Mouse (Mus musculus) spleen, postnatal 14 days (tissue): ENCODE data around the gene Pdgfc.

Source experiments
- DNase-seq, 2 experiments: peaks; one replicate each; pipeline ENCODE4 v3.0.0; 2021 to 2022; ENCODE audit warnings: low spot score in 2 of 2

Pdgfc gene

GRCm38 (mm10) chr3:81150228-81150627 lies 114.0 kb downstream of the Pdgfc start:
- no peak for DNase-seq

- no peak for DNase-seq
Observed at GRCm38 (mm10) chr3:81154420-81154819, 118.2 kb downstream of the Pdgfc start.

DNA sequence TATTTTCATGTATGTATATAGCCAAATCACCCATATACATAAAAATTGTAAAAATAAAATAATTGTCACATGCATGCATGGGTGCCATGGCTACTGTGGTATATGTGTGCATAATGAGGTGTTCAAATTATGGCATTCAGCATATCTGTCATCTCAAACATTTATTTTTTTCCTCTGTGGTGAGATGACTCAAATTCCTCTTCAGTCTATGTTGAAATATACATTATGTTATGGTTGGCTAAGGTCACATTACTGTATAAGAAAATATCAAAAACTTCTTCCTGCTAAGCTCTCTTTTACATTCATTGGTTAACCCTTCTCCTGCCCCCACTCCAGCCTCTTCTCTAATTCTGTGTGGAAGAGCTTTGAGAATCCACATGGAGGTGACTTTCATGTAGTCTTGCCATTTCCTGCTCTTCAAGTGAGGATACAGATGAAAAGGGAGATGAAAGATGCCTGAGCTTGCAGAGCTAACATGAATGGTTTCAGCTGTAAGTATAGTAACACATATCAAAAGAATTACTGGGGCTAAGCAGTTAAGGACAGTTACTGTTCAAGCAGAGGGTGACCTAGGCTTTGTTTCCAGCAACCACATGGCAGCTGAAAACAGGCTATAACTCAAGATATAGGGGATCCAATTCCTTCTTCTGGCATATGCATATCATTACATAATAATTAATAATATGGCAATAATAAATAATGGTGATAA lies 124.4 kb downstream of the Pdgfc start:
- DNase-seq, result no peak

DNA sequence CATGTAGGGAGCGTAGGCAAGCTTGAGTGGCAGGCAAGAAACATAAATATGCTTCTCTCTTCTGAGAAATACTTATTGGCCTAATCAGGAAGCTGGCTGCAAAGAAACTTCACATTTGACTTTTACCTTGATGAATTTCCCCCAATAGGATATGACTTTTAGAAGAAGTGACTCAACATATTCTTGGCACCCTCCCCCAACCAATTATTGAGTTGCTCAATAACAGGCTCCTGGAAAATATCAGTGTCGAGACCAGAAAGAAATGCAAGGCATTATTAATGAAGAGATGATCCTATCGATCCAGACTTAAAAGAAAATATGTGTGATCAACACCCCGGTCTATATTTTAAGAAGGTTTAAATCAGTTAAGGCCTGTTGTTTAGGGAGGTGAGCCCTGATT lies 125.9 kb downstream of the Pdgfc start:
- no peak for DNase-seq

DNA sequence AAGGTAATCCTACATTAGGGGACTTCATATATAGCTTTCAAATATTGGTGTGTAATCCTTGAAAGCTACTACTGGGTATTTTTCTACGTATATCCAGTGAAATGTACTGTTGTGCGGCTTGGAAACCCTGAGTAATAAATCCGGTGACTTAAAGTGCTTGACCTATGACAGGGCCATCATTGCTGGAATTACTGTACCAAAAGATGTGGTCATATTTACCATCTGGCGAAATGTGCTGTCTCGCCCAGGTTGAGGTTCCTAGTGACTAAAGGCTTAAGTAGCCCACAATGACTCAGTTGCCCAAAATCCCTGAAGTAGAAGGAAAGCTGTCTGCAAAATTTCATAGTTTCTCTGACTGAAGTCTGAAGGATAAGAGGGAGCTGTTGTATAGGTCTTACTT lies 127.9 kb downstream of the Pdgfc start:
- no peak for DNase-seq

GRCm38 (mm10) chr3:81170073-81170809 lies 134.0 kb downstream of the Pdgfc start:
- DNase-seq, result no peak

DNA sequence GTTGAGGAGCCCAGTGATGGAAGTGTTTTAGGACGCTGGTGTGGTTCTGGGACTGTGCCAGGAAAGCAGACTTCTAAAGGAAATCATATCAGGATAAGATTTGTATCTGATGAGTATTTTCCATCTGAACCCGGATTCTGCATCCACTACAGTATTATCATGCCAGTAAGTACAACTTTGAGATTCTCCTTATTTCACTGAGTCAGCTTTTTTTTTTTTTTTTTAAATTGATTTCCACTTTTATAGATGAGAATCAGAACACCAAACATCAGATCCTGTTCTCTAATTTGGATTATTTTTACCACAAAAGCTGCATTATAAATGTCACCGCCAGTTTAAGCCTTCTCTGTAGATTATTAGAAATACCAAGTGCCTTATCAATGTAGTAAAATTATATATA lies 138.6 kb downstream of the Pdgfc start:
- no peak for DNase-seq

GRCm38 (mm10) chr3:81181319-81182013 lies 145.2 kb downstream of the Pdgfc start:
- DNase-seq, result no peak

DNA sequence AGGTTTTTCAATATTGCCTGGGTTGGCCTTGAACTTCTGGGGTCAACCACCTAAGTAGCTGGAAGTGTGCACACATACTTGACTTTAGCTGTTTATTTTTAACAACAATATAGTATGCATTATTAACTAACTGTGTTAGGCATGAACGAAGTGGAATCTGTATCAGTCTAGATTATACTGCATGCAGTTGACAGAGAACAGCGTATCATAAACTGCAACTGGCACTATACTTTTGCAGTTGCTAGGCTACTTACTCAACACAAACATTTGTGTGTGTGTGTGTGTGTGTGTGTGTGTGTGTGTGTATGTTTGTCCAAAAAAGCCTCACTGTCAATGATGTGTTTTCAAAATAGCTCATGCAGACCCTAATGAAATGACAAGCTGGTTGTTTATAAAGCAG lies 160.7 kb downstream of the Pdgfc start:
- DNase-seq, result no peak

- DNase-seq, result no peak
Observed at GRCm38 (mm10) chr3:81197644-81198043, 161.4 kb downstream of the Pdgfc start.

GRCm38 (mm10) chr3:81200647-81201046 lies 164.4 kb downstream of the Pdgfc start:
- no peak for DNase-seq

DNA sequence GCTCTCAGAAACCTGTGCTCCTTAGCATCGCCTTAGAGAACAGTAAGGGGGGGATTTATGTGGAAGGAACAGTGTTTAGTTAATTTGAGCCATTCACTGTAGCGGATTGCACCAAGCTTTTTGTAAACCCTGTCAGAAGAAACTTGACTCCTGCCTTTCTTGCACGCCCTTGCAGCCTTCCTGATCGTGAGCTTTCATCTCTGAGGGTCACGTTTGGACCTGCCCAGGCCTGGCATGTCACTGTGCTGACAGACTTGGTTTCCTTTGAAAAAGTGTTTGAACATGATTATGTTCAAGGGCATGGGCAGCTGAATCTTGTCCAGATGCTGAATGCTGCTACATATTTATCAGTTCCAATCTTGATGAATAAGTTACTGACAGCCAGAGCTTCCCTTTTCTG lies 169.0 kb downstream of the Pdgfc start:
- DNase-seq, result no peak

GRCm38 (mm10) chr3:81208246-81208645 lies 172.0 kb downstream of the Pdgfc start:
- no peak for DNase-seq

DNA sequence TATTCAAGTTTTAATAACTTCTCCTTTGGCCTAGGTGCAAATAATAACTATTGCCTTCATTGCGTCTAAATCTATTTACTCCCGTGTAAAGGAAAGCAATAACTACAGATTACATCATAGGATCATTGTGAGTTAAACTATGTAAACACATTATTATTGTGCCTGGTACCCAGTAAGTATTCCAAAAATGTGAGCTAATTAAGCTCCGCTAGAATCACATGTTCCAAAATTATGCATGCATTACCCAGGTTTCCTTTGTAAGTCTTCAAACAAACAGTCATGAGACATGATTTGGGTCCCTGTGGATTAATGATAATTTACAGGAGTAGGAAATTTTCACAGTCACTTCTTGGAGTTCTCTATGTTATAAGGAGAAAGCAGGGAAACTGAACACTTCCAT lies 174.9 kb downstream of the Pdgfc start:
- no peak for DNase-seq

GRCm38 (mm10) chr3:81211666-81212065 lies 175.4 kb downstream of the Pdgfc start:
- DNase-seq, result no peak

GRCm38 (mm10) chr3:81215547-81216118 lies 179.4 kb downstream of the Pdgfc start:
- no peak for DNase-seq

GRCm38 (mm10) chr3:81221682-81222081 lies 185.5 kb downstream of the Pdgfc start:
- DNase-seq, result no peak

DNA sequence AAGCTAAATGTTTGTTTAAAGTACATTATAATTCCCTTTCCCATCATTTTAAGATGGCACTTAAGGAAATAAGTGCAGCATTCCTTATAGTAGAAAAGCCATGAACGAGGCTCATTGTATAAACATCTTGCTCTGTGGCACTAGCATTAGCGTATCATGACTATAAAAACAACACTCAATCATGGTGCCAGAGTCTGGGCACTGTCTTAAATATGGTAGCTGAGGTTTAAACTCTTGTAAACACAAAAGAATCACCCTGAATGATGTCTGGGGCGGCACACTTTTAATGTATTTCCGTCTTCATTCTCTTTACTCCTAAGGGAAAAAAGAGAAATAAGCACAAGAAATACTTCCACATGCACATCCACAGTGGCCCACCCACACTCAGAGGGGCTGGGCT lies 192.1 kb downstream of the Pdgfc start:
- DNase-seq, result no peak

GRCm38 (mm10) chr3:81242697-81243590 lies 206.7 kb downstream of the Pdgfc start:
- no peak for DNase-seq

DNA sequence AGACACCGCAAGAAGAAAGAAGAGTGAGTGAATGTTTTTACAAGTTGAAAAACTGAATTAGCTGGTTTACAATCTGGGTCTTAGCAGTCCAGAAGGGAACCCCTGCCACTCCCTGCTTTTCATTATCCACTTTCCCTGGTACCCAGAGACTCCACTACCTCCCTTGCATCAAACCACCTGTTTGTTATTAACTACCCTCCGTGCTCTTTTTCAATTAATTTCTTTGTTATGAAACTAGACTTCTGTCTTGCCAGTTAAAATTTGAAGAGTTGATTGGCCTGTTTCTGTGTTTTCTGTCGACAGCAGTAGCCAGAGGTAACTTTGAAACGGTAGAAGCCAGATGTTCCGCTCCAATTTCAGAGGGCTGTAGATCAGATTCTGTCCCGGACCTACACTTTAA lies 207.4 kb downstream of the Pdgfc start:
- no peak for DNase-seq

- no peak for DNase-seq
Observed at GRCm38 (mm10) chr3:81262801-81263200, 226.6 kb downstream of the Pdgfc start.
